Mouse (Mus musculus): Measurements from ENCODE around the gene Myf6. TPM values are rescaled to one million over a fixed set of nuclear protein-coding genes. Genes with fewer than 3 reads are reported as not detected.

Gene Myf6
- polyA plus RNA-seq (2015; fragmentation: Nextera tagmentation; extraction: Ambion mirVana): not detected in 2 replicates

GRCm38 (mm10) chr10:107494568-107494967 is at the start of gene Myf6:
TSS of gene Myf6 (minus strand) at chr10:107494737.
- Histone ChIP-seq H3K36me3 (ENCODE audit: control insufficient read depth, insufficient read depth, low read length) (no peaks in the 10 kb centered on the region), H3K9ac (ENCODE audit: low read depth, low read length) (no peak within 1 kb of the TSS), H3K27me3 (replicated peaks; ENCODE audit: control insufficient read depth, insufficient read depth, low read length) (no peaks in the 10 kb centered on the region), H3K27ac (ENCODE audit: low read length) (no peak within 1 kb of the TSS), H3K4me1 (ENCODE audit: control insufficient read depth, insufficient read depth, low read length) (no peaks in the 10 kb centered on the region; the same call in 1 of the 2 replicates), H3K4me2 (ENCODE audit: low read depth, low read length) (peak within 1 kb of the TSS; percentile 53), H3K9me3 (ENCODE audit: control insufficient read depth, low read length) (no peaks in the 10 kb centered on the region), H3K4me3 (ENCODE audit: low read length) (no peak within 1 kb of the TSS)
- WGBS: 92% methylated on average over 6 of the region's 6 CpGs
- no peak for ATAC-seq

DNA sequence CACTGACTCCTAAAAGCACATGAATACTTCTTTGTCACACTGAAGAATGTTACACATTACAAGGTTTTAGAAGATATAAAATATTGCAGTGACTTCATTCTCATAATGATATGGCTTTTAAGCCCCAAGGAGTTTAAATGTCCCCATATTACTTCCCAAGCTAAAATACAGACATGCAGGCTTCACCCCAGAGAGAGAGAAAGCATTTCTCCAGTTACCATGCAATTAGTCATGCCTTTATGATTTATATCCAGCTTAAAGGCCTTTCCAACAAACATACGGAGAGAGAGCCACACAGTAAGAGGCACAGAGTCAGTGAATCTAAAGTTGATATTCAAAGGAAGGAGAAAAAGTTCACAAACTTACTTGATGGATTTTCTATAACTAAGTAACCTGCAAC is 48.5 kb upstream of the Myf6 start:
- no peak for ATAC-seq
- H3K9me3 ChIP-seq (ENCODE audit: control insufficient read depth, low read length): no peaks in the 10 kb centered on the region
- no peaks in the 10 kb centered on the region for H3K36me3 ChIP-seq (ENCODE audit: control insufficient read depth, insufficient read depth, low read length)
- no peak overlapping the region for H3K27ac ChIP-seq (ENCODE audit: low read length)
- no peaks in the 10 kb centered on the region for H3K27me3 ChIP-seq (replicated peaks; ENCODE audit: control insufficient read depth, insufficient read depth, low read length)
- H3K4me2 ChIP-seq (ENCODE audit: low read depth, low read length): no peak overlapping the region
- no peak overlapping the region for H3K4me3 ChIP-seq (ENCODE audit: low read length)
- H3K9ac ChIP-seq (ENCODE audit: low read depth, low read length): no peak overlapping the region
- WGBS: 29% methylated on average over 1 of the region's 1 CpGs
- no peaks in the 10 kb centered on the region for H3K4me1 ChIP-seq (ENCODE audit: control insufficient read depth, insufficient read depth, low read length)

- Histone ChIP-seq H3K36me3 (ENCODE audit: control insufficient read depth, insufficient read depth, low read length) (no peaks in the 10 kb centered on the region), H3K4me3 (ENCODE audit: low read length) (no peak overlapping the region), H3K9me3 (ENCODE audit: control insufficient read depth, low read length) (no peaks in the 10 kb centered on the region), H3K4me1 (ENCODE audit: control insufficient read depth, insufficient read depth, low read length) (no peaks in the 10 kb centered on the region), H3K27ac (ENCODE audit: low read length) (no peak overlapping the region), H3K4me2 (ENCODE audit: low read depth, low read length) (no peak overlapping the region), H3K9ac (ENCODE audit: low read depth, low read length) (no peak overlapping the region), H3K27me3 (replicated peaks; ENCODE audit: control insufficient read depth, insufficient read depth, low read length) (no peaks in the 10 kb centered on the region)
- ATAC-seq: no peak
- 77% methylated on average over 1 of the region's 1 CpGs for WGBS
Measured at GRCm38 (mm10) chr10:107528758-107529157, 34.2 kb upstream of the Myf6 start.

DNA sequence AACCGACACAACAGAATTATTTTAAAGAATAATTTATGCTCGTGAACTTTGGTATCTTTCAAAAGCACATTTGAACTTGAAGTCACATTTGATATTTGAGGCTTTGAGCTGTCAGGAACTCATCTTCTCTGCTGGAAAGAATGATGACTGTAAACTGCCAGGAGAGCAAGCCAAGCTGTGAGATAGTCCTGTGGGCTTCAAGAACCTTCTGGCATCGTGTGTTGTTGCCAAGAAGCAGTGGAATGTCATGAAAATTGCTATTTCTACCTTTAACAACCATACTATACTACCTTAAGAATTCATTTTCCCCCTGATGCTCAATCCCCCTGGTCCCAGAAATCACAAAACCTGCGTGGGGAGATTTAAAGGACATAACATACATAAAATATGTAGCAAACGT is 24.7 kb upstream of the Myf6 start:
- H3K27ac ChIP-seq (ENCODE audit: low read length): no peak overlapping the region
- H3K4me3 ChIP-seq (ENCODE audit: low read length): no peak overlapping the region
- H3K27me3 ChIP-seq (replicated peaks; ENCODE audit: control insufficient read depth, insufficient read depth, low read length): no peaks in the 10 kb centered on the region
- no peaks in the 10 kb centered on the region for H3K4me1 ChIP-seq (ENCODE audit: control insufficient read depth, insufficient read depth, low read length)
- no peak overlapping the region for H3K4me2 ChIP-seq (ENCODE audit: low read depth, low read length)
- no peak for ATAC-seq
- H3K9ac ChIP-seq (ENCODE audit: low read depth, low read length): no peak overlapping the region
- no peaks in the 10 kb centered on the region for H3K9me3 ChIP-seq (ENCODE audit: control insufficient read depth, low read length)
- WGBS: 69% methylated on average over 5 of the region's 5 CpGs
- H3K36me3 ChIP-seq (ENCODE audit: control insufficient read depth, insufficient read depth, low read length): no peaks in the 10 kb centered on the region

DNA sequence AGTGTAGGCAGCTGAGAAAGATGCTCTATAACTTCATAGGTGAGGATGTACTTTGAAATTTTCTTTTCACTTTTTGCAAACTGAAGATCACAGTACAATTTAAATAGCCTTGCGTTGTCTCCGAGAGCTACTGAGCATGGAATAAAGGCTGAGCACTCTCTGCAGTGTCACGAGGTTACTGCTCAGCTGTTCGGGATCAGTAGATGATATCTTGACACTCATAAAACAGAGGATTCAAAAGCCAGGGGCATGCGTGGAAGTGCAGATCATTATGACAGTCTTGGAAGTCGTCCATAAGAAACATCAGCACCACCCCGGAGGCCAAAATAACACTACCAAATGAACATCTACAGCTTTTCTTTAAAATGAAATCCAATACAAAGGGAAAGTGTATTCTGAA is 22.1 kb upstream of the Myf6 start:
- Histone ChIP-seq H3K4me1 (ENCODE audit: control insufficient read depth, insufficient read depth, low read length) (no peaks in the 10 kb centered on the region), H3K9me3 (ENCODE audit: control insufficient read depth, low read length) (no peaks in the 10 kb centered on the region), H3K36me3 (ENCODE audit: control insufficient read depth, insufficient read depth, low read length) (no peaks in the 10 kb centered on the region), H3K9ac (ENCODE audit: low read depth, low read length) (no peak overlapping the region), H3K4me3 (ENCODE audit: low read length) (no peak overlapping the region), H3K27ac (ENCODE audit: low read length) (no peak overlapping the region), H3K27me3 (replicated peaks; ENCODE audit: control insufficient read depth, insufficient read depth, low read length) (no peaks in the 10 kb centered on the region), H3K4me2 (ENCODE audit: low read depth, low read length) (no peak overlapping the region)
- WGBS: 60% methylated on average over 7 of the region's 7 CpGs
- ATAC-seq: no peak

GRCm38 (mm10) chr10:107514735-107515134 is 20.2 kb upstream of the Myf6 start:
- Histone ChIP-seq H3K9ac (ENCODE audit: low read depth, low read length) (no peak overlapping the region), H3K27ac (ENCODE audit: low read length) (no peak overlapping the region), H3K4me2 (ENCODE audit: low read depth, low read length) (no peak overlapping the region), H3K27me3 (replicated peaks; ENCODE audit: control insufficient read depth, insufficient read depth, low read length) (no peaks in the 10 kb centered on the region), H3K9me3 (ENCODE audit: control insufficient read depth, low read length) (no peaks in the 10 kb centered on the region), H3K4me3 (ENCODE audit: low read length) (no peak overlapping the region), H3K36me3 (ENCODE audit: control insufficient read depth, insufficient read depth, low read length) (no peaks in the 10 kb centered on the region), H3K4me1 (ENCODE audit: control insufficient read depth, insufficient read depth, low read length) (no peaks in the 10 kb centered on the region)
- ATAC-seq: no peak
- WGBS: 81% methylated on average over 7 of the region's 7 CpGs

- Histone ChIP-seq H3K27ac (ENCODE audit: low read length) (no peak overlapping the region), H3K9ac (ENCODE audit: low read depth, low read length) (no peak overlapping the region), H3K4me1 (ENCODE audit: control insufficient read depth, insufficient read depth, low read length) (no peaks in the 10 kb centered on the region), H3K4me3 (ENCODE audit: low read length) (no peak overlapping the region), H3K9me3 (ENCODE audit: control insufficient read depth, low read length) (no peaks in the 10 kb centered on the region), H3K27me3 (replicated peaks; ENCODE audit: control insufficient read depth, insufficient read depth, low read length) (no peaks in the 10 kb centered on the region), H3K36me3 (ENCODE audit: control insufficient read depth, insufficient read depth, low read length) (no peaks in the 10 kb centered on the region), H3K4me2 (ENCODE audit: low read depth, low read length) (no peak overlapping the region)
- 84% methylated on average over 2 of the region's 2 CpGs for WGBS
- no peak for ATAC-seq
Measured at GRCm38 (mm10) chr10:107506397-107506796, 11.9 kb upstream of the Myf6 start.

DNA sequence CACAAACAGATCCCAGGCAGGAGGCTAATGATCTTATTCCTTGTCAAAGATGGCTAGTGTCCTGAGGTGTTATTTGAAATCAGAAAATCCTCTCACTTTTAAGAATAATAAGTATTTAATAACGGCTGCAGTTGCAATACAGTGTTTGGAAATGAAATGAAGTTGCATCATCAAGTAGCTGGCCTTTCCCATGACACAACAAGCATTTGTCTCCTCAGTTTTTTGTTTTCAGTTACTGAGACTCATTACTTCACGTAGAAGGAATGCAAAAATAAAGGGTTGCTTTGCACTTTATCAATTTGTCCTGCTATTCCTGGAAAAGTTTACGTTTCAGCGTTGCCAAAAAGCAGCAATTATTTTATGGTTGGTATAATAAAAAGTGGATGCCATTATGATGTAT is 8.9 kb upstream of the Myf6 start:
- Histone ChIP-seq H3K4me3 (ENCODE audit: low read length) (no peak overlapping the region), H3K27ac (ENCODE audit: low read length) (no peak overlapping the region), H3K27me3 (replicated peaks; ENCODE audit: control insufficient read depth, insufficient read depth, low read length) (no peaks in the 10 kb centered on the region), H3K36me3 (ENCODE audit: control insufficient read depth, insufficient read depth, low read length) (no peaks in the 10 kb centered on the region), H3K9ac (ENCODE audit: low read depth, low read length) (no peak overlapping the region), H3K9me3 (ENCODE audit: control insufficient read depth, low read length) (no peaks in the 10 kb centered on the region), H3K4me2 (ENCODE audit: low read depth, low read length) (no peak overlapping the region), H3K4me1 (ENCODE audit: control insufficient read depth, insufficient read depth, low read length) (no peaks in the 10 kb centered on the region)
- 57% methylated on average over 4 of the region's 4 CpGs for WGBS
- no peak for ATAC-seq

DNA sequence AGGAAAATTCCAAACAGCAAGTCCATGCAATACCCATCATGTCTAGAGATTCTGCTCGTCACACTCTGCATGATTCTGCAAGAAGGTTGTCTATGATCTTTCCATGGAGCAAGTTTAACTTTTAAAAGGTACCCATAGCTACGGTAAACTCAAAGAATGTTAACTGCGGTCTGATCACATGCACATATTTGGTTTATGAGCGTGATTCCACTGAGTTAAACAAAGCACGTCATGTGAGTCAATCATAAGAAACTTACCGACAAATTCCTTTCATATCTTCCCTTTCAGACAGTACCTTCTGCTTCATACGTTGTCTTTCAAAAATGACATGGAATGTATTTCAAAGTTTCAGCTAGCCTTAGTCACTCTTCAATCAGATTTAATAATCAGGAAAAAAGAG is 7.7 kb upstream of the Myf6 start:
- H3K9me3 ChIP-seq (ENCODE audit: control insufficient read depth, low read length): no peaks in the 10 kb centered on the region
- no peak overlapping the region for H3K9ac ChIP-seq (ENCODE audit: low read depth, low read length)
- H3K36me3 ChIP-seq (ENCODE audit: control insufficient read depth, insufficient read depth, low read length): no peaks in the 10 kb centered on the region
- ATAC-seq: no peak
- H3K4me3 ChIP-seq (ENCODE audit: low read length): no peak overlapping the region
- WGBS: 82% methylated on average over 7 of the region's 7 CpGs
- H3K4me2 ChIP-seq (ENCODE audit: low read depth, low read length): no peak overlapping the region
- H3K27me3 ChIP-seq (replicated peaks; ENCODE audit: control insufficient read depth, insufficient read depth, low read length): no peaks in the 10 kb centered on the region
- no peak overlapping the region for H3K27ac ChIP-seq (ENCODE audit: low read length)
- no peaks in the 10 kb centered on the region for H3K4me1 ChIP-seq (ENCODE audit: control insufficient read depth, insufficient read depth, low read length)

- Histone ChIP-seq H3K27ac (ENCODE audit: low read length) (no peak overlapping the region), H3K4me2 (ENCODE audit: low read depth, low read length) (no peak overlapping the region), H3K9me3 (ENCODE audit: control insufficient read depth, low read length) (no peaks in the 10 kb centered on the region), H3K27me3 (replicated peaks; ENCODE audit: control insufficient read depth, insufficient read depth, low read length) (no peaks in the 10 kb centered on the region), H3K36me3 (ENCODE audit: control insufficient read depth, insufficient read depth, low read length) (no peaks in the 10 kb centered on the region), H3K4me3 (ENCODE audit: low read length) (no peak overlapping the region), H3K4me1 (ENCODE audit: control insufficient read depth, insufficient read depth, low read length) (no peaks in the 10 kb centered on the region), H3K9ac (ENCODE audit: low read depth, low read length) (no peak overlapping the region)
- WGBS: 69% methylated on average over 7 of the region's 7 CpGs
- ATAC-seq: no peak
Measured at GRCm38 (mm10) chr10:107499656-107500055, 5.1 kb upstream of the Myf6 start.

Measured in intestine, embryonic 16.5 days (tissue).